Mouse (Mus musculus): ENCODE measurements around the gene Unc13a. TPM values are rescaled to one million over a fixed set of nuclear protein-coding genes. Genes with fewer than 3 reads are reported as not detected.
A peak's percentile ranks its signal among the peaks of the same experiment; 100 is the strongest.

Unc13a gene
- total RNA-seq (2014; fragmentation: Nextera tagmentation) (6.5 and 7.3 TPM in 2 replicates), total RNA-seq (2017) (4.1 and 5.2 TPM in 2 replicates), polyA plus RNA-seq (2012) (3.7 and 4.6 TPM in 2 replicates)

- TF ChIP-seq GATA2 (IDR thresholded peaks at IDR 0.05; ENCODE audit: borderline replicate concordance, low read depth, low read length) (no peak), CTCF (IDR thresholded peaks at IDR 0.05; ENCODE audit: low read depth, low read length) (no peak), GATA1 (IDR thresholded peaks at IDR 0.05; ENCODE audit: borderline replicate concordance, low read length) (no peak), POLR2AphosphoS5 (IDR thresholded peaks at IDR 0.05; ENCODE audit: insufficient replicate concordance, low read depth, low read length) (no peak), TAL1 (conservative IDR thresholded peaks at IDR 0.05; ENCODE audit: low read depth, low read length) (no peak)
- peak within 1 kb of the TSS; percentile 74 for H3K4me3 ChIP-seq (ENCODE audit: low read depth, low read length)
- peaks cover 34% of the 10 kb centered on the region for H3K27me3 ChIP-seq (ENCODE audit: insufficient read depth, low read length)
- DNase-seq (ENCODE audit: low spot score) (peak; percentile 72), ATAC-seq (ENCODE audit: extremely low read depth, insufficient number of reproducible peaks, low FRiP score, poor library complexity, severe bottlenecking) (peak; percentile 40; the same call in 1 of the 2 replicates)
- no peaks in the 10 kb centered on the region for H3K9me3 ChIP-seq (replicated peaks)
- H3K4me1 ChIP-seq (ENCODE audit: insufficient read depth, low read depth, low read length), result peaks cover 70% of the 10 kb centered on the region
- peaks cover 5% of the 10 kb centered on the region for H3K36me3 ChIP-seq (replicated peaks)
Observed at GRCm38 (mm10) chr8:71671549-71671965, at the start of gene Unc13a. Unc13a (minus strand) TSS chr8:71671757.

- TF ChIP-seq POLR2AphosphoS5 (IDR thresholded peaks at IDR 0.05; ENCODE audit: insufficient replicate concordance, low read depth, low read length) (no peak), TAL1 (conservative IDR thresholded peaks at IDR 0.05; ENCODE audit: low read depth, low read length) (no peak), GATA2 (IDR thresholded peaks at IDR 0.05; ENCODE audit: borderline replicate concordance, low read depth, low read length) (no peak), GATA1 (IDR thresholded peaks at IDR 0.05; ENCODE audit: borderline replicate concordance, low read length) (no peak), CTCF (IDR thresholded peaks at IDR 0.05; ENCODE audit: low read depth, low read length) (no peak)
- peaks cover 9% of the 10 kb centered on the region; the same call in 1 of the 2 replicates for H3K27me3 ChIP-seq (ENCODE audit: insufficient read depth, low read length)
- H3K4me3 ChIP-seq (ENCODE audit: low read depth, low read length), result no peak overlapping the region
- H3K4me1 ChIP-seq (ENCODE audit: insufficient read depth, low read depth, low read length), result no peaks in the 10 kb centered on the region
- DNase-seq (ENCODE audit: low spot score) (no peak), ATAC-seq (ENCODE audit: extremely low read depth, insufficient number of reproducible peaks, low FRiP score, poor library complexity, severe bottlenecking) (no peak)
- H3K36me3 ChIP-seq (replicated peaks), result peaks cover 47% of the 10 kb centered on the region
- no peaks in the 10 kb centered on the region for H3K9me3 ChIP-seq (replicated peaks)
Observed at GRCm38 (mm10) chr8:71719928-71720457, 48.4 kb upstream of the Unc13a start.

- TF ChIP-seq CTCF (IDR thresholded peaks at IDR 0.05; ENCODE audit: low read depth, low read length) (no peak), GATA1 (IDR thresholded peaks at IDR 0.05; ENCODE audit: borderline replicate concordance, low read length) (no peak), POLR2AphosphoS5 (IDR thresholded peaks at IDR 0.05; ENCODE audit: insufficient replicate concordance, low read depth, low read length) (no peak), GATA2 (IDR thresholded peaks at IDR 0.05; ENCODE audit: borderline replicate concordance, low read depth, low read length) (no peak), TAL1 (conservative IDR thresholded peaks at IDR 0.05; ENCODE audit: low read depth, low read length) (no peak)
- peaks cover 9% of the 10 kb centered on the region; the same call in 1 of the 2 replicates for H3K27me3 ChIP-seq (ENCODE audit: insufficient read depth, low read length)
- DNase-seq (ENCODE audit: low spot score) (no peak), ATAC-seq (ENCODE audit: extremely low read depth, insufficient number of reproducible peaks, low FRiP score, poor library complexity, severe bottlenecking) (no peak)
- no peaks in the 10 kb centered on the region for H3K9me3 ChIP-seq (replicated peaks)
- H3K4me1 ChIP-seq (ENCODE audit: insufficient read depth, low read depth, low read length), result no peaks in the 10 kb centered on the region
- H3K4me3 ChIP-seq (ENCODE audit: low read depth, low read length), result no peak overlapping the region
- H3K36me3 ChIP-seq (replicated peaks), result peaks cover 55% of the 10 kb centered on the region
Observed at GRCm38 (mm10) chr8:71719218-71719617, 47.7 kb upstream of the Unc13a start.

- no peaks in the 10 kb centered on the region for H3K9me3 ChIP-seq (replicated peaks)
- H3K36me3 ChIP-seq (replicated peaks), result peaks cover 64% of the 10 kb centered on the region
- no peak overlapping the region for H3K4me3 ChIP-seq (ENCODE audit: low read depth, low read length)
- TF ChIP-seq CTCF (IDR thresholded peaks at IDR 0.05; ENCODE audit: low read depth, low read length) (no peak), POLR2AphosphoS5 (IDR thresholded peaks at IDR 0.05; ENCODE audit: insufficient replicate concordance, low read depth, low read length) (no peak), TAL1 (conservative IDR thresholded peaks at IDR 0.05; ENCODE audit: low read depth, low read length) (no peak), GATA1 (IDR thresholded peaks at IDR 0.05; ENCODE audit: borderline replicate concordance, low read length) (no peak), GATA2 (IDR thresholded peaks at IDR 0.05; ENCODE audit: borderline replicate concordance, low read depth, low read length) (no peak)
- H3K4me1 ChIP-seq (ENCODE audit: insufficient read depth, low read depth, low read length), result no peaks in the 10 kb centered on the region
- no peak for DNase-seq (ENCODE audit: low spot score)
- no peak for ATAC-seq (ENCODE audit: extremely low read depth, insufficient number of reproducible peaks, low FRiP score, poor library complexity, severe bottlenecking)
- H3K27me3 ChIP-seq (ENCODE audit: insufficient read depth, low read length), result peaks cover 9% of the 10 kb centered on the region; the same call in 1 of the 2 replicates
Observed at GRCm38 (mm10) chr8:71718252-71718651, 46.7 kb upstream of the Unc13a start.

- DNase-seq (ENCODE audit: low spot score) (no peak), ATAC-seq (ENCODE audit: extremely low read depth, insufficient number of reproducible peaks, low FRiP score, poor library complexity, severe bottlenecking) (no peak)
- H3K4me1 ChIP-seq (ENCODE audit: insufficient read depth, low read depth, low read length), result no peaks in the 10 kb centered on the region
- H3K4me3 ChIP-seq (ENCODE audit: low read depth, low read length), result no peak overlapping the region
- peaks cover 9% of the 10 kb centered on the region; the same call in 1 of the 2 replicates for H3K27me3 ChIP-seq (ENCODE audit: insufficient read depth, low read length)
- H3K36me3 ChIP-seq (replicated peaks), result peaks cover 76% of the 10 kb centered on the region
- H3K9me3 ChIP-seq (replicated peaks), result no peaks in the 10 kb centered on the region
- TF ChIP-seq GATA2 (IDR thresholded peaks at IDR 0.05; ENCODE audit: borderline replicate concordance, low read depth, low read length) (no peak), CTCF (IDR thresholded peaks at IDR 0.05; ENCODE audit: low read depth, low read length) (no peak), POLR2AphosphoS5 (IDR thresholded peaks at IDR 0.05; ENCODE audit: insufficient replicate concordance, low read depth, low read length) (no peak), TAL1 (conservative IDR thresholded peaks at IDR 0.05; ENCODE audit: low read depth, low read length) (no peak), GATA1 (IDR thresholded peaks at IDR 0.05; ENCODE audit: borderline replicate concordance, low read length) (no peak)
Observed at GRCm38 (mm10) chr8:71717096-71717495, 45.5 kb upstream of the Unc13a start.

GRCm38 (mm10) chr8:71716561-71717053 is 45.0 kb upstream of the Unc13a start:
- H3K36me3 ChIP-seq (replicated peaks), result peaks cover 78% of the 10 kb centered on the region
- ATAC-seq (ENCODE audit: extremely low read depth, insufficient number of reproducible peaks, low FRiP score, poor library complexity, severe bottlenecking), result no peak
- no peaks in the 10 kb centered on the region for H3K4me1 ChIP-seq (ENCODE audit: insufficient read depth, low read depth, low read length)
- DNase-seq (ENCODE audit: low spot score), result no peak
- no peaks in the 10 kb centered on the region for H3K9me3 ChIP-seq (replicated peaks)
- TF ChIP-seq GATA2 (IDR thresholded peaks at IDR 0.05; ENCODE audit: borderline replicate concordance, low read depth, low read length), result no peak
- TF ChIP-seq TAL1 (conservative IDR thresholded peaks at IDR 0.05; ENCODE audit: low read depth, low read length), result no peak
- TF ChIP-seq CTCF (IDR thresholded peaks at IDR 0.05; ENCODE audit: low read depth, low read length), result no peak
- TF ChIP-seq GATA1 (IDR thresholded peaks at IDR 0.05; ENCODE audit: borderline replicate concordance, low read length), result no peak
- H3K4me3 ChIP-seq (ENCODE audit: low read depth, low read length), result no peak overlapping the region
- peaks cover 10% of the 10 kb centered on the region; the same call in 1 of the 2 replicates for H3K27me3 ChIP-seq (ENCODE audit: insufficient read depth, low read length)
